Mouse (Mus musculus) left cerebral cortex, adult 11 months (tissue): ENCODE results near the gene Ndufa6.
A peak's percentile ranks its signal among the peaks of the same experiment; 100 is the strongest.

Experiments
- DNase-seq: peaks from one replicate; pipeline ENCODE4 v3.0.0; 2022; ENCODE audit warnings: low spot score

Ndufa6 gene

GRCm38 (mm10) chr15:82340414-82341035 is 13.6 kb downstream of the Ndufa6 start:
- DNase-seq, result no peak

DNA sequence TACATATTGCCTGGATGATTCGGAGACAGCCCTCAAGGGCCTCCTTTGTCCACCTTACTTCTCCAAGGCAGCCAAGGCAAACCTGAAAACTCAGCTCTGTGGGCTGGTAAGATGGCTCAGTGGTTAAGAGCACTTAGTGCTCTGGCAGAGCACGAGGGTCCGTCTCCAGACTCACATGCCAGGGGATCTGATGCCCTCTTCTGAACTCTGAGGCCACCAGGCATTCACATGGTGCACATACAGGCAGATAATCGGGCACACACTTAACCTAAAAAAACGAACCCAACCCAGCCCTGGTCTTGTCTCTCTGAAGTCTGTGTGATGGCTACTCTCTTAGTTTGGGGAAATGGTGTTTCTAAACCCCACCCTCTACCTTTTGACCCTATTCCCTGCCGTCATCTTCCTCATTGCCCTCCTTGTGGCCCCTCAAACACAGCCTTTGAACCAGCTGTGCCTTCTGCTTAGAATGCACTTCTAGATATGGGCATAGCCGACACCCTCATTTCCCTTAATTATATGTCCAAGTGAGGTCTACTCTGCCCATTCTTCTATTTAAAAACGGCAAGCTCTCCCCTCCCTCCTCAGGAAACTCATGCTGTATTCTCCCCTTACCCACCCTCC is 14.4 kb downstream of the Ndufa6 start:
- no peak for DNase-seq

- no peak for DNase-seq
Observed at GRCm38 (mm10) chr15:82339150-82339549, 15.0 kb downstream of the Ndufa6 start.

DNA sequence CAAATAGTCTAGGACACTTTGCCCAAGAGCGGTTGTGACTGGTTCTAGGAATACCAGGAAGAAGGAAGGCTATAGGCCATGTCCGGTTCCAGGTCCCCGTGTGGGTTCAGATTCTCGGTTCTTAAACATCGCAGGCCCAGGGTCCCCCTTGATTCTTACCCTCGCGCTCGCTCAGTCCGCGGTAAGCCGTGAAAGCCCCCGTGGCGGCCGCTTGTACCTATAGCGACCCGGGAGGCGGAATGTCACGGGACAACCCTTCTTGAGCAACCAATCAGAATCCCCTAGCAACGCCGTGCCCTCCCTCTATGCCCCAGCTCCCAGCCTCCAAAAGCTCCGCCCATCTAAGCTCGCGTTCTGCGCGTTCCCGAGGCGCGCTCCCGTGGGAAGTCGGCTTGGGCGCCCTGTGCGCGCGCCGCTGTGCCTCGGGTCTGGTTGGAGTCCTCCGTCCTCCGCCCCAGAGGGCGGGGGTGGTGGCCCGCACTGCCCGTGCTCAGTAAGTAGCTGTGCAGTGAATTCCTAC is 15.5 kb downstream of the Ndufa6 start, which contains the start of the genes Naga, Pheta2 and Smdt1:
Gene Naga, minus strand, starts transcription at position 333 of the 520 bp plus-strand sequence.
Gene Pheta2, plus strand, starts transcription at position 350 of the 520 bp plus-strand sequence.
Gene Smdt1, plus strand, starts transcription at position 367 of the 520 bp plus-strand sequence.
- DNase-seq, result peak; percentile 89

DNA sequence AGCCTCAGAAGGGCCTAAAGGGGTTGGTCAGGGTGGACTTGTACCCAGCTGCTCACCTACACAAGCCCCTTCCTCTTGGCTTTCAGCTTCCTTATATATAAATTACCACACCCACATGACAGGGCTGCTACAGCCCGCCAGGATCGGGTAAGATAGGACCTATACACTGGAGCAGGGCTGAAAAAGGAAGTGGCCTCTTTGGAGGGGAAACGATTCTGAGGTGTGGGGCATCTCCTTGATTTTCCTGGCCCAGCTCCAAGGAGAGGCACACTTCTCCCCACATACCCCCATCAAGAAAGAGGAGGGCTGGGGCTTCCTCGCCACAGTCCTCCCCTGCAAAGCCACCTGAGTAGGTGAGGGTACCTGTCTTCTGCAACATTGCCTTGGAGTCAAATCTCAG is 16.2 kb downstream of the Ndufa6 start:
- DNase-seq, result no peak

DNA sequence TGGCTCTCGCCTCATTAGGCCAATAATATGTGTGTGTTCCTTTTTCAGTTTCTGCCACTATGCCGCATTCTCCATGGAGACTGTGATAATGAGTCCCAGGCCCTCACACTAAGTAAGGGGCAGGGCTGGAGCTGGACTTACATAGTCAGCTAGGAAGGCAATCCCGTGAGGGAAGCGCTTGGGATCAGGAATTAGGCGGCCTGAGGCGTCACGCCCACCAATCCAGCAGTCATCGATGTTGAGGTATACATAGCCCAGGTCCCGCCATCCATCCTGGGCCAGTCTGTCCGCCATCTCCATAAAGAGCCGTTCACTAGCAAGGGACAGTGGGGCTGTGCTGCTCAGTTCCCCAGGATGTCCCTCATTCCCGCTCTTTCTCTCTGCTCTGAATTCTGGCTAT is 17.5 kb downstream of the Ndufa6 start:
- no peak for DNase-seq

DNA sequence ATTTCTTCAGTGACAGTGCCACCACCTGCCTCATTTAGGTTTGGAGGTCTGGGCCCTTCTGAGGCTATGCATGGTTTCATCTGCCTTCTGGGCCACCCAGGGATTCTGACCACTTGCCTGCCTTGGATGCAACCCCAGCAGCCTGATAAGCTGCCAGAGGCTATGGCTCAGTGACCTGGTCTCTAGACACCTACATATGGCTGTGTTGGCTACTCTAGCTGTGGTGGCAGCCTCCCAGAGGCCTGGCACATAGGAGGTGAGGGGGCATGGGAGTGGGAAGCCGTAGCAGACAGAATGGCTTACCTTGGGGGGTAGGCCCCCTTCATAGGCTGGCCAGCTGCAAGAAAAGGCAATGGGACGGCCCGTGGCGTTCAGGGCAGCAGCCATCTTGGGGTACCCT is 18.9 kb downstream of the Ndufa6 start:
- no peak for DNase-seq

GRCm38 (mm10) chr15:82325382-82325781 is 28.7 kb downstream of the Ndufa6 start:
- DNase-seq, result no peak

GRCm38 (mm10) chr15:82322195-82322594 is 31.9 kb downstream of the Ndufa6 start:
- DNase-seq, result no peak

GRCm38 (mm10) chr15:82319613-82320012 is 34.5 kb downstream of the Ndufa6 start:
- DNase-seq, result no peak

DNA sequence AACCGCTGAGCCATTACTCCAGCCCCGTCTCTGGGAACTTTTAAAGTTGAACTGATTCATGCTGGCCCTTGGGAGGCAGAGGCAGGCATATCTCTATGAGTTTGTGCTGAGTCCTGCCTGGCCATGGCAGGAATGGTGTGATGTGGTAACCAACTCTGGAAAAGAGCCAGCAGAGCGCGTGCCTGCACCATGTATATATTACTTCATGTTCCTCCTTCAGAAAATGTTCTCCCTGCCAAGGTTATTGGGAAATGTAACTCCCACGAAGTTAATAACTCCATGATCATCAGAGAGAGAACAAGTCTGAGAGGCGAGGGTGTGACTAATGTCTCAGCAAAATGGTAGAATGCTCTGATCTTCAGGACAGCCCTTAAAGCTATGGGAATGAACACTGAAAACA is 36.3 kb downstream of the Ndufa6 start:
- no peak for DNase-seq

- DNase-seq, result no peak
Observed at GRCm38 (mm10) chr15:82308416-82308815, 45.7 kb downstream of the Ndufa6 start.

DNA sequence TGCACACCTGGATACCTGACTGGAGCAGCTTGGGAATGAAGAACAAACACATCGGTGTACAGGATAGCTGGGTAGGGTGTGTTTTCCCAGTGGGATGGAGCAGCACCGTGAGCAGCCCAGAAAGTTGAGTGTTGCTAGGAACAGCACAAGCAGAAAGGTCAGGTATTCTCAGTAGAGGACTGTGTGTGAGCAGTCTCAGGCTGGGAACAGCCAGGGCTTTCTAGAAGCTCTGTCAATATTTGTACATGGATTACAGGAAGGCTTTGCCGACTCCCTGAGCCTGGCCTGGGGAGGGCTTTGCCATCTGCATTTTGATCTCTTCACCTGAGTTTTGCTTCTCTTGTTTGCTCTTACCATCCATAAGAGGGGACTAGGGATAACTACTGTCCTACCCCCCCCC is 47.0 kb downstream of the Ndufa6 start:
- DNase-seq, result no peak
